Mouse (Mus musculus): ENCODE results near the gene Sptb. TPM values are rescaled to one million over a fixed set of nuclear protein-coding genes. Genes with fewer than 3 reads are reported as not detected.

Sptb gene
- 10 to 100 TPM; 35.4 to 39.8 TPM for total RNA-seq (2021)

- DNase-seq, result peak; percentile 94
- intact Hi-C loops (cut with DNase I), result no loop called here
Measured at GRCm38 (mm10) chr12:76710351-76711100, at the start of gene Sptb. Sptb (minus strand) TSS chr12:76710547.

DNA sequence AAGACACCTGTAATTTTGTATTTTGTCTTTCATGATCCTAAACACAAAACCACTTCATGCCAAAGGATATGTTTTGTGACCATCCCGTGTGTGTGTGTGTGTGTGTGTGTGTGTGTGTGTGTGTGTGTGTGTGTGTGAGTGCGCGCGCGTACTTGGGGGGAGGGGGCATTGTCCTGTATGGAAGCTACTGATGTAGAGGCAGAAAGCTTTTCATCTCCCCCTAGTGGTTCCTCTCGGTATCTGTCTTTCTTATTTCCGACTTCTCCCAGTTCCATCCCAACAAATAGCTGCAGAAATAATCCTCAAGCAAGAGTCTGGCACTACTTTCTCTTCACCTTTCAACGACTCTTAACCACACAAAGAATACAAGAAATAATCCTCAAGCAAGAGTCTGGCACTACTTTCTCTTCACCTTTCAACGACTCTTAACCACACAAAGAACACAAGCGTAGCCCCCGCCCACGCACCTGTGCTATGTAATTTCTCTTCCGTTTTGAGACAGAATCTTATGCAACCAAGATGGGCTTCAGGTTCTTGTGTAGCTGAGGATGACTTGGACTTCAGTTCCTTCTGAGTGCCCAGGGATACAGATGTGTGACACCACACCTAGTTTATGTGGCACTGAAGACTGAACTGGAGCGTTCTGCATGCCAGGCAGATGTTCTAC, 42.4 kb upstream of the Sptb start:
- intact Hi-C loops (cut with DNase I), result no loop called here
- peak; percentile 36 for DNase-seq

- intact Hi-C loops (cut with DNase I), result no loop called here
- no peak for DNase-seq
Measured at GRCm38 (mm10) chr12:76750866-76751459, 40.6 kb upstream of the Sptb start.

DNA sequence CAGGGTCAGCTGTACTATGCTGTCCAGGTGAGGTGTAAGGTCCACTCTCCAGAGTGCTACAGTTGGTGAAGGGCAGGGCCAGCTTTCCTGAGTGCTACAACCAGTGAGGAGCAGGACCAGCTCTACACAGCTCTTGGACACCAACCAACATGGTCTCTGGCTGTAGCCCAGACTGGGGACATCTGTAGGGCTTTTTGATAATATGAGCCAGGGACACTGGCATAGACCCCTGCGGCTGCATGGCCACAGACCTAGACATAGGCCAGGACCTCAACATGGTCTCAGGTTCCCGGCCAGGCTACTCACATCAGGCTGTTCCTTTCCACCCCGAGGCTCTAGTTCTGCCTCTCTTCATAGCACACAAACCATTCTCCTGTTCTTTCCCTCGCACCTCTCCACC, 17.6 kb upstream of the Sptb start:
- DNase-seq, result peak; percentile 15
- intact Hi-C loops (cut with DNase I), result no loop called here

DNA sequence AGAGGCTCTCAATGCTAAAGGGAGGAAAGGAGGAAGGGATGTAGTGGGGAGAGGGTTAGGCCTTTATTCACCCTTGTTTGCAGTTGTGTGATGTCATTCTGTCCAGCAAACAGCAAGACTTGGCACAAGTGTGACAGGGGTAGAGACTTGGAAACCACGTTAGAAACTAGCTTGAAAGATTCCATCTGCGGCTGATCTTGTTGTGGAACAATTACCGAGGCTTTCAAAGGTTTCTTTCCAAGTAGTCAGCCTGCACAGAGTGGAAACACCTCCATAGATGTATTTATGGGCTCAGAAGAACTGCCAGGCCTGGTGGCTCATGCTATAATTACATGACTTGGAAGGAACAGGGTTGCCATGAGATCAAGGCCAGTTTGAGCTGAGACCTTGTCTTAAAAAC, 11.7 kb upstream of the Sptb start:
- intact Hi-C loops (cut with DNase I), result no loop called here
- no peak for DNase-seq

DNA sequence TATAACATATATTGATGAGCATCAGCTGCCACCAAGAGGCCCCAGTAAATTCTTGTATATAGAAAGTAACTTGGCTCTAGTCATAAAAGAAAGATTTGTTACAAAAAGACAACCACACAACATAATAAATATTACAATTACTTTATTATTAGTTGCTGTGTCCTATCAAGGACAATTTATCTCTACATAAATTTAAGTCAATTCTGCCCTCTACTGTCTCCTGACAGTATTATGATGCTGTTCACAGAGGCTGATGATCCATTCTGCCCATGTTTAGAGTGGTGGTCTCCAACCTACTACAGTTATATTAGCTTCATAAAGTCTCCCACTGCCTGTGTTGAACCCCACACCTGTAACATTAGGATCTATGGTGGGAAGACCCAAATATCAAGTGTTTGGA, 10.2 kb upstream of the Sptb start:
- intact Hi-C loops (cut with DNase I), result no loop called here
- DNase-seq, result no peak

- intact Hi-C loops (cut with DNase I), result no loop called here
- no peak for DNase-seq
Measured at GRCm38 (mm10) chr12:76718384-76718783, 8.0 kb upstream of the Sptb start.

- peak; percentile 74 for DNase-seq
- intact Hi-C loops (cut with DNase I), result no loop called here
Measured at GRCm38 (mm10) chr12:76709795-76710350, 474 bp downstream of the Sptb start.

GRCm38 (mm10) chr12:76708956-76709794, 1.2 kb downstream of the Sptb start:
- intact Hi-C loops (cut with DNase I), result no loop called here
- DNase-seq, result peak; percentile 78

- intact Hi-C loops (cut with DNase I), result no loop called here
- DNase-seq, result no peak
Measured at GRCm38 (mm10) chr12:76708181-76708580, 2.2 kb downstream of the Sptb start.

DNA sequence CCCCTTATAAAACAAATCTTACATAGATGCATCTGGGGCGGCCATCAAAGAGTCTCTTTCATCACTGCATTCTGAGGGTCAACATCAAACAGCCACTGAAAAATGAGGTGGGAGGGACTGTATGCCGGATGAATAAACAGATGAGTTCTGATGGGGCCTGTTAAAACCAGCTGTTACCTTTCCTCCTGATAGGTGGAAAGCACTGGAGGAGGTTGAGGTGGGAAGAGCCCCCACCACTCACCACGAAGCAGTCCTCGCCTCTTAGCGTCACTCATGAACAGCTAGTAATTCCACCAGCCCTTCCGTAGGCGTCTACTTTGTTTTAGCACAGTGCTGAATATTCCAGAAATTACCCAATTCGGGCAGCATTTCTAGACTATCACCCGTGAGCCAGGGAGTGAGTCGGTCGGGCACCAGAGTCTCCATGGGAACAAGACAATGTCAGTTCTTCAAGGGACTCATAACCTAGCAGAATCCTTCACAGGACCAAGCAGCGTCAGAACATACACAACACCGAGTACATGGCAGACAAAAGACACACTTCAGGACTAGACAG, 13.9 kb downstream of the Sptb start:
- DNase-seq, result no peak
- intact Hi-C loops (cut with DNase I), result loop anchor here (5.0 kb wide), 1 partner anchor 34 kb away; no protein-coding TSS in a partner anchor

- intact Hi-C loops (cut with DNase I), result loop anchor here (5.0 kb wide), 1 partner anchor 33 kb away; no protein-coding TSS in a partner anchor
- DNase-seq, result no peak
Measured at GRCm38 (mm10) chr12:76695773-76696172, 14.6 kb downstream of the Sptb start.

- intact Hi-C loops (cut with DNase I), result loop anchor here (5.0 kb wide), 1 partner anchor 33 kb away; no protein-coding TSS in a partner anchor
- peak; percentile 36 for DNase-seq
Measured at GRCm38 (mm10) chr12:76694801-76695505, 15.4 kb downstream of the Sptb start.

- intact Hi-C loops (cut with DNase I), result no loop called here
- no peak for DNase-seq
Measured at GRCm38 (mm10) chr12:76687498-76688200, 22.7 kb downstream of the Sptb start.

DNA sequence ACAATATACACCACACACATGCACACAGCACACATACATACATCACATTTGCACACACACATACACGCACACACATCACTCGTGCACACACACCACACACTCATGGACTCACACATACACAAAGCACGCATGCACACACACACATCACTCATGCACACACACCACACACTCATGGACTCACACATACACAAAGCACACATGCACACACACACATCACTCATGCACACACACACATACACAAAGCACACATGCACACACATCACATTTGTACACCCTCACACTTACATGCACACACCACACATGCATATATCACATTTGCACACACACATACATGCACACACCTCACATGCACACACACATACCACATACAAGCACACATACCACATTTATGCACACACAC, 24.7 kb downstream of the Sptb start:
- no peak for DNase-seq
- intact Hi-C loops (cut with DNase I), result no loop called here

DNA sequence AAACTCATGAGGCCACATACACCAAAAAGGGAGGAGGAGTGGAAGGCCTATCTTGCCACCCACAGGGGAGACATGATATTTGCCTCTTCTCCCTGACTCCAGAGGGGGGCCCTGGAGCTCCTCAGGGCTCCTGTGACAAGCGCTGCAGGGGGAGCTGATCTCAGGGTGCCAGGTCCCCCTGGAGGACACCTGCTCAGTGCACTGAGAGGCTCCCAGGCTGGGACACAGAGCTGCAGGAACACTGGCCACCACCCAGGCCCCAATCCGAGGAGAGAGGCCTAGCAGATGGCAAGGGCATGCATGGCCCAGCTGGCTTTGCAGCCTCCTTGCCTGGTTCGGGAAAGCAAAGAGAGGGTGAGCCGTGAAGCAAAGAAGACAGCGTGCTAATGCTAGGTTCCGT, 25.9 kb downstream of the Sptb start:
- intact Hi-C loops (cut with DNase I), result no loop called here
- peak; percentile 66 for DNase-seq

- intact Hi-C loops (cut with DNase I), result no loop called here
- DNase-seq, result no peak
Measured at GRCm38 (mm10) chr12:76681937-76682336, 28.4 kb downstream of the Sptb start.

- intact Hi-C loops (cut with DNase I), result no loop called here
- DNase-seq, result no peak
Measured at GRCm38 (mm10) chr12:76677068-76677467, 33.3 kb downstream of the Sptb start.

DNA sequence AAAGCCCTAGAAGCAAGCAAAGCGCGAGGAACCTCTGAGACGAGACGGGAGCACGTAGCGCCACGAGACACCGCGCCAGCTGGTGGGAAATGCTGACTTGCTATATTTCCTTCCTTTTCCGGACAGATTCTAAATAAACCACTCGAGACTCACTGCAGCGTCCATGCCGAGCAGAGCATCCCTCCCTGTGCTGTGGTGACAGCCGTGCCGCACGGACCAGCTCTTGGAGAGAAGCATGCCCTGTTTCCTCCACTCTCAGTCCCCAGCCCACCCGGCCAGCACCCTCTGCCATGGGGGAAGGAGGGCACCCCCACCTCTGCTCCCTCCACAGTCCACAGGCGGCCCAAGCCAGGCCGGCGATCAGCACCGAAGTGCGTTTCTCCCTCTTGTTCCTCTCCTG, 33.9 kb downstream of the Sptb start:
- intact Hi-C loops (cut with DNase I), result no loop called here
- DNase-seq, result no peak
